Mouse (Mus musculus): ENCODE measurements around the gene Slc16a5. TPM values are rescaled to one million over a fixed set of nuclear protein-coding genes. Genes with fewer than 3 reads are reported as not detected.

Gene Slc16a5
- not detected in 2 replicates for polyA plus RNA-seq (2012; rRNA removed)

GRCm38 (mm10) chr11:115462243-115462891, at the start of gene Slc16a5:
Slc16a5 (plus strand) TSS chr11:115462474.
- TF ChIP-seq CTCF (IDR thresholded peaks at IDR 0.05; ENCODE audit: extremely low read depth, insufficient read depth, low read length) (no peak), POLR2A (IDR thresholded peaks at IDR 0.05; ENCODE audit: extremely low read depth, insufficient read depth, low read length) (no peak)
- Histone ChIP-seq H3K4me3 (ENCODE audit: insufficient read depth, low read length) (no peak within 1 kb of the TSS), H3K27ac (ENCODE audit: insufficient read depth, low read length) (no peak within 1 kb of the TSS)

DNA sequence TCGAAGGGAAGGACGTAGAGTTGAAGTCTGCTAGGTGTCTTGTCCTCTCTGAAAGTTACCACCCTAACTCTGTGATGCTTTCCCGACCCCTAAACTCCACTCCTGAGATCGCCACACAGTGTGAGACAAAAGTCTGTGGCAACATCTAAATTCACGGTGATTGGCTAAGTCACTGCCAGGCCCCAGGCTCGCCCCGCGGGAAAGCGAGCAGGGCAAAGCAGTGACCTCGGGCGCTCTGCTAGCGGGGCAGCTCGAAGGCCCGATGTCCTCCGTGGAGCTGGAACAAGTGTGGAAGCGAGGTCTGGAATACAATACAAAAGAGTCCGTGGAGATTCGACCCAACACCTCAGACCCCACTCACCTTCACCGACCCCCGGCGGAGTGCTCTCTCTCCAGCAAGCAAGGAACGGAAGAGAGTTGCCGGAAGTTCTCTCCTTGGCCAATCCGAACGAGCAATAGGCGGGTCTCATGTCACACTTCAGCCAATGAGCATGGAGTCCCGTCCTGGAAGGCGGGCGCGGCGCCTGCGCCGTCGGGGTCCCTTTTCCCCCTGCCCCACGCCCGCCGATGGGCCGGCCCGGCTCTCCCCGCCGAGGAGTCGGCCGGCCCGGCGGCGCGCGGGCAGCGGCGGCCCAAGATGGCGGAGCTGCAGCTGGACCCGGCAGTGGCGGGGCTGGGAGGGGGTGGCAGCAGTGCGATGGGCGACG, 42.6 kb upstream of the Slc16a5 start, which contains the start of the genes Atp5h and Kctd2:
Atp5h (minus strand) TSS at position 432 of the 707 bp plus-strand sequence.
Kctd2 (plus strand) TSS at position 598 of the 707 bp plus-strand sequence.
- Histone ChIP-seq H3K27ac (ENCODE audit: insufficient read depth, low read length) (peak within 1 kb of the TSS; percentile 95), H3K4me1 (ENCODE audit: control insufficient read depth, insufficient read depth, low read length) (peaks cover 5% of the 10 kb centered on the region; the same call in 1 of the 2 replicates), H3K4me3 (ENCODE audit: insufficient read depth, low read length) (peak within 1 kb of the TSS; percentile 82)
- TF ChIP-seq POLR2A (IDR thresholded peaks at IDR 0.05; ENCODE audit: extremely low read depth, insufficient read depth, low read length) (peak; percentile 87), CTCF (IDR thresholded peaks at IDR 0.05; ENCODE audit: extremely low read depth, insufficient read depth, low read length) (no peak)

More at GRCm38 (mm10) chr11:115462243-115462891, at the start of gene Slc16a5:
- no peaks in the 10 kb centered on the region for H3K4me1 ChIP-seq (ENCODE audit: control insufficient read depth, insufficient read depth, low read length)

DNA sequence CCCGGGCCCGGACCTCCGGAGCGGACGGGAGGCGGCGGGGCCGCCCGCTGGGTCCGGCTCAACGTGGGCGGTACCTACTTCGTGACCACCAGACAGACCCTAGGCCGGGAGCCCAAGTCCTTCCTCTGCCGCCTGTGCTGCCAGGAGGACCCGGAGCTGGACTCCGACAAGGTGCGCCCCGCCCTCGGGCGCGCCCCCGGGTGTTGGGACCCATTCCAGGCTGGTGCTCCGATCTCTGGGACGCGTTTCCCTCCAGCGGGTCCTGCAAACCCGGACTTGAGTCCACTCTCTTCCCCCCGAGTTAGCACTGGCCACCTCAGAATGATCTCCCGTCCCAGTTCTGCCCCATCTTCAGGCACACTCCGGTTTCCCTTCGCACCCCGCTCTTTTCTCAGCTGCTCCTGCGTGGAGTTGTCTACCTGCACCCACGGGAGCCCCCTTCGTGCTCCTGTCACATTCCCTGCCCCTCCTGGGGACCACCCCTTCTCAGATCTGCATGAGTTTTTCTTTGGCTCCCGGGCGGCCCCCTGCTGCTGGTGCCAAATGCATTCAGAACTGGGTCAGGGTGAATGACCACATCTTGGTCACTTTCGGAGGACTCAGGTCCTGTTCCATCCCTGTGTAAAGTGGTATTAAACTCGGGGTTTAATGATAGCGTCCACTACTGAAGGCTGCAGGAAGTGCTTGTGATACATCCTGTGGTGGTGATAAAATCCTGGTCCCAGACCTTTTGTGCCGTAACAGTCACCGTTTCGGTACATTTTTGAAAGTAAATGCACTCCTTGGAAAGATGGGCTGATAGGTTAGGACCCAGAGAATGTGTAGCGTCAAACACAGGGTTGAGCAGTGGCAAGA, 41.7 kb upstream of the Slc16a5 start:
- Histone ChIP-seq H3K4me1 (ENCODE audit: control insufficient read depth, insufficient read depth, low read length) (peaks cover 5% of the 10 kb centered on the region; the same call in 1 of the 2 replicates), H3K27ac (ENCODE audit: insufficient read depth, low read length) (peak overlapping the region; percentile 95), H3K4me3 (ENCODE audit: insufficient read depth, low read length) (peak overlapping the region; percentile 82)
- TF ChIP-seq POLR2A (IDR thresholded peaks at IDR 0.05; ENCODE audit: extremely low read depth, insufficient read depth, low read length): no peak
- no peak for TF ChIP-seq CTCF (IDR thresholded peaks at IDR 0.05; ENCODE audit: extremely low read depth, insufficient read depth, low read length)

GRCm38 (mm10) chr11:115421328-115421727, 40.9 kb upstream of the Slc16a5 start:
- TF ChIP-seq POLR2A (IDR thresholded peaks at IDR 0.05; ENCODE audit: extremely low read depth, insufficient read depth, low read length) (no peak), CTCF (IDR thresholded peaks at IDR 0.05; ENCODE audit: extremely low read depth, insufficient read depth, low read length) (no peak)
- peaks cover 5% of the 10 kb centered on the region; the same call in 1 of the 2 replicates for H3K4me1 ChIP-seq (ENCODE audit: control insufficient read depth, insufficient read depth, low read length)
- H3K27ac ChIP-seq (ENCODE audit: insufficient read depth, low read length): no peak overlapping the region
- H3K4me3 ChIP-seq (ENCODE audit: insufficient read depth, low read length): peak overlapping the region; percentile 82

DNA sequence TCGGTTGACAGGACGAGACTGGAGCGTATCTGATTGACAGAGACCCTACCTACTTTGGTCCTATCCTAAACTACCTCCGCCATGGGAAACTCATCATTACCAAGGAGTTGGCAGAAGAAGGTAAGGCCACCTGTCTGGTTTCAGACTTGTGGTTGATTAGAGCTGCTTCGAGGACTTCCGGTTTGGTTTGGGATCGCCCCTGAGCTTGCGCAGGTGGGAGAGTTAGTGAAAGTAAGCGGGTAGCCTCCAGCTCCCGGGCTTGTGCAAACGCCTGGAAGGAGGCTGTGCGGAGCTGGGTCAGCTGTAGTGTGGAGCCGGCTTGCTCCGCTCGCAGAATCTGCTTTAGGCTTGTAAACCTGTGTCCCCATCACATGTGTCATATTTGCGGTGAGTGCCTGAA, 40.3 kb upstream of the Slc16a5 start:
- H3K27ac ChIP-seq (ENCODE audit: insufficient read depth, low read length): no peak overlapping the region
- H3K4me1 ChIP-seq (ENCODE audit: control insufficient read depth, insufficient read depth, low read length): peaks cover 5% of the 10 kb centered on the region; the same call in 1 of the 2 replicates
- no peak overlapping the region; the same call in 1 of the 2 replicates for H3K4me3 ChIP-seq (ENCODE audit: insufficient read depth, low read length)
- TF ChIP-seq CTCF (IDR thresholded peaks at IDR 0.05; ENCODE audit: extremely low read depth, insufficient read depth, low read length) (no peak), POLR2A (IDR thresholded peaks at IDR 0.05; ENCODE audit: extremely low read depth, insufficient read depth, low read length) (no peak)

DNA sequence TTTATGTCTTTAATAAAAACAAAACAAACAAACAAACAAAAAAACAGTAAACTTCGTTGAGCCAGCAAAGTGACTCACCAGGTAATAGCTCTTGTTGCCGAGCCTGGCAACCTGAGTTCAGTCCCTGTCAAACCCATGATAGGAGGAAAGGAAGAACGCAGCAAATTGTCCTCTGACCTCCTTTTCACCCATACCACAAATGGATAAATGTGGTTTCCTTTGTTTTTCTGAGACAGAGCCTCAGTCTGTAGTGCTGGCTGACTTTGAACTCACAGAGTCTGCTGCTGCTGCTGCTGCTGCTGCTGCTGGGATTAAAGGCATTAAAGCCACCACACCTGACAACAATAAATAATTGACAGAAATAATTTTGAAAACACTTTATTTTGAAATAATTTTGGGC, 39.2 kb upstream of the Slc16a5 start:
- Histone ChIP-seq H3K4me3 (ENCODE audit: insufficient read depth, low read length) (no peak overlapping the region), H3K4me1 (ENCODE audit: control insufficient read depth, insufficient read depth, low read length) (peaks cover 5% of the 10 kb centered on the region; the same call in 1 of the 2 replicates), H3K27ac (ENCODE audit: insufficient read depth, low read length) (no peak overlapping the region)
- TF ChIP-seq CTCF (IDR thresholded peaks at IDR 0.05; ENCODE audit: extremely low read depth, insufficient read depth, low read length) (no peak), POLR2A (IDR thresholded peaks at IDR 0.05; ENCODE audit: extremely low read depth, insufficient read depth, low read length) (no peak)

- Histone ChIP-seq H3K4me3 (ENCODE audit: insufficient read depth, low read length) (no peak overlapping the region), H3K27ac (ENCODE audit: insufficient read depth, low read length) (no peak overlapping the region), H3K4me1 (ENCODE audit: control insufficient read depth, insufficient read depth, low read length) (peaks cover 5% of the 10 kb centered on the region; the same call in 1 of the 2 replicates)
- TF ChIP-seq POLR2A (IDR thresholded peaks at IDR 0.05; ENCODE audit: extremely low read depth, insufficient read depth, low read length) (no peak), CTCF (IDR thresholded peaks at IDR 0.05; ENCODE audit: extremely low read depth, insufficient read depth, low read length) (no peak)
Measured at GRCm38 (mm10) chr11:115424666-115425065, 37.6 kb upstream of the Slc16a5 start.

DNA sequence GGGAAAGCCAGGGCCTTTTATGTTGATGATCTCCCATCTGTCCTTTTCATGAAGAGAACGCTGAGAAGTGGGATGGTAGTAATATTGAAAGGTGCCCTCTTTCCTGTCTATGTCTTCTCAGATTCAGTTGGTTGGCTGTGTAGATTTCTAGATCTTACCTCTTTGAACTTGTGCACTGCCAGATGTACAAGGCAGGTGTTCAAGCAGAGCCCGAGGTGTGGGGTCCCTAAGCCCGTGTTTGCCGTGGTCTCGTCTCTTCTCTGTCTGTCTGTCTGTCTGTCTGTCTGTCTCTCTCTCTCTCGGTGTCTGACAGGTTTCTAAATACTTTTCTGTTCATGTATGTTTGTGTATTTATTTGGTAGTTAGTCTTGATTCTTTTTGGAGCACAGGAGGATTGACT, 36.6 kb upstream of the Slc16a5 start:
- Histone ChIP-seq H3K27ac (ENCODE audit: insufficient read depth, low read length) (no peak overlapping the region), H3K4me1 (ENCODE audit: control insufficient read depth, insufficient read depth, low read length) (peaks cover 5% of the 10 kb centered on the region; the same call in 1 of the 2 replicates), H3K4me3 (ENCODE audit: insufficient read depth, low read length) (no peak overlapping the region)
- TF ChIP-seq POLR2A (IDR thresholded peaks at IDR 0.05; ENCODE audit: extremely low read depth, insufficient read depth, low read length) (no peak), CTCF (IDR thresholded peaks at IDR 0.05; ENCODE audit: extremely low read depth, insufficient read depth, low read length) (no peak)
